Mouse (Mus musculus) thymus, postnatal 36 days (tissue): ENCODE data around the gene Hrh2.

Source experiments
- DNase-seq, 2 experiments: peaks; one replicate each; pipeline ENCODE4 v3.0.0; 2022; ENCODE audit warnings: mixed read lengths in 2 of 2

The Hrh2 gene

GRCm38 (mm10) chr13:54177346-54177745 lies 14.6 kb upstream of the Hrh2 start:
- DNase-seq: no peak

- no peak for DNase-seq
Measured at GRCm38 (mm10) chr13:54178647-54179046, 13.3 kb upstream of the Hrh2 start.

GRCm38 (mm10) chr13:54179971-54180370 lies 12.0 kb upstream of the Hrh2 start:
- DNase-seq: no peak

GRCm38 (mm10) chr13:54180461-54180860 lies 11.5 kb upstream of the Hrh2 start:
- DNase-seq: no peak

GRCm38 (mm10) chr13:54181318-54181717 lies 10.6 kb upstream of the Hrh2 start:
- no peak for DNase-seq

- no peak for DNase-seq
Measured at GRCm38 (mm10) chr13:54181947-54182346, 10.0 kb upstream of the Hrh2 start.

GRCm38 (mm10) chr13:54186394-54186793 lies 5.5 kb upstream of the Hrh2 start:
- DNase-seq: no peak

GRCm38 (mm10) chr13:54188190-54188706 lies 3.7 kb upstream of the Hrh2 start:
- DNase-seq: peak; percentile 29 to 34

- DNase-seq: no peak
Measured at GRCm38 (mm10) chr13:54189896-54190295, 2.0 kb upstream of the Hrh2 start.

GRCm38 (mm10) chr13:54191181-54191580 lies 748 bp upstream of the Hrh2 start:
- no peak for DNase-seq

- no peak for DNase-seq
Measured at GRCm38 (mm10) chr13:54193580-54193979, 1.7 kb downstream of the Hrh2 start.

- no peak for DNase-seq
Measured at GRCm38 (mm10) chr13:54199000-54199399, 7.1 kb downstream of the Hrh2 start.

- no peak for DNase-seq
Measured at GRCm38 (mm10) chr13:54202458-54202857, 10.5 kb downstream of the Hrh2 start.

- DNase-seq: no peak
Measured at GRCm38 (mm10) chr13:54203419-54203818, 11.5 kb downstream of the Hrh2 start.

GRCm38 (mm10) chr13:54205195-54205594 lies 13.3 kb downstream of the Hrh2 start:
- no peak for DNase-seq

GRCm38 (mm10) chr13:54206140-54206753 lies 14.3 kb downstream of the Hrh2 start:
- DNase-seq: no peak

- DNase-seq: peak; percentile 21 to 27
Measured at GRCm38 (mm10) chr13:54209476-54210253, 17.7 kb downstream of the Hrh2 start.

GRCm38 (mm10) chr13:54211528-54212488 lies 19.9 kb downstream of the Hrh2 start:
- no peak for DNase-seq

- no peak for DNase-seq
Measured at GRCm38 (mm10) chr13:54212516-54212915, 20.6 kb downstream of the Hrh2 start.

- no peak for DNase-seq
Measured at GRCm38 (mm10) chr13:54215266-54215665, 23.3 kb downstream of the Hrh2 start.

GRCm38 (mm10) chr13:54215777-54216316 lies 23.9 kb downstream of the Hrh2 start:
- DNase-seq: no peak

- no peak for DNase-seq
Measured at GRCm38 (mm10) chr13:54218341-54218740, 26.4 kb downstream of the Hrh2 start.
